Mouse (Mus musculus) R1 (cell line): ENCODE measurements around the gene Slc6a11.

ENCODE experiments used
- DNase-seq: peaks from one replicate; pipeline ENCODE4 v3.0.0-alpha.2; 2018; ENCODE audit warnings: low read depth, low spot score

Gene Slc6a11

DNA sequence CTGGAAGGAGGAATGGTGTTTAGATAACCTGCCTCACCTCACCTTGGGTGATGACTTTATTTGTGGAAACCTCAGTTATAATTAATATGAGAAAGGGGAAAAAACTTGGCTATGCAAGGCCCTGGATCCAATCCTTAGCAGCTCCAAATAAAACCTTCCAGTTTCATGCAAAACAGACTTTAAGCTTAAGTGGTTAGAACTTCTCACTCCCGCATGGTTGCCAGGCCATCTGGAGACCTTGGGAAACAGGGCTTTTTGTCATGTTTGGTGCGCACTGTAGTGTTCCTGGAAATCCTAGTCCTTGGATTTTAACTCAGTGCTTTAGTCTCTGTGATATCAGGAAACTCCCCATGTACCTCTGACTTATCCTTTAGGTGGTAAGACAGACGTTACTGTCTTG lies 47.1 kb downstream of the Slc6a11 start:
- DNase-seq: no peak

DNA sequence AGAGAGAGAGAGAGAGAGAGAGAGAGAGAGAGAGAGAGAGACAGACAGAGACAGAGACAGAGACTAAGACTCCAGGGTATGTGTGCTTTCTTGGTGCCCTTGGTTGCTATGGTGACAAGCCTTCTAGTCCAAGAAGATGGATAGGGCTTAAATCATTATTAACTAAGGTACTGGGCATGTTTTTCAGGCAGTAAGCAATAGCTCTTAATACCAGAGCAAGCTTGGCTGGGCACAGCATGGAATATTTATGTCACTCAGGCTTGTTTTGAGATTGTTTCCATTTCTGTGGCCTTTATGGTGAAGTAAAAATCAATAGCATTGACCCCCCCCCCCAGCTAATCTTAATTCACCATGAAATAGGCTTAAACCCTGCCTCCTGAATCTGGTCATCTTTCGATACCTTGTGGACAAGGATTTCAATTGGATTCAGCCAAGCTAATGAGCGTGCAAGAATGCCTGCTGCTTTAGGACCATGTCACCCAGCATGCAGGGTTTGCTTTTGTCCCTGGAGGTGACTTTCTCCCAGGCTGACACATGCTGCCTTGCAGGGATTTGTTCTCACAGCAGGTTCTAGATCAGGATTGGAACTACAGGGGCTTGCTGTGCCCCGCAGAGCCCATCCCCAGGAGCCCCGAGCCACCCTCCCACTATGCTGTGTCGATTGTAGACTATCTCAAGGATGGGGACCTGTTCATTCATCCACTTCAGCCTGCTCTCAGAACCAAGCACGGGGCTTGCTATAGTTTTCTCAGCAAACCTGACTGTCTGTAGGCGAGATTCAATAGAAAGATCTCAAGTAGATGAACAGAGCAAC lies 51.5 kb downstream of the Slc6a11 start:
- DNase-seq: no peak

DNA sequence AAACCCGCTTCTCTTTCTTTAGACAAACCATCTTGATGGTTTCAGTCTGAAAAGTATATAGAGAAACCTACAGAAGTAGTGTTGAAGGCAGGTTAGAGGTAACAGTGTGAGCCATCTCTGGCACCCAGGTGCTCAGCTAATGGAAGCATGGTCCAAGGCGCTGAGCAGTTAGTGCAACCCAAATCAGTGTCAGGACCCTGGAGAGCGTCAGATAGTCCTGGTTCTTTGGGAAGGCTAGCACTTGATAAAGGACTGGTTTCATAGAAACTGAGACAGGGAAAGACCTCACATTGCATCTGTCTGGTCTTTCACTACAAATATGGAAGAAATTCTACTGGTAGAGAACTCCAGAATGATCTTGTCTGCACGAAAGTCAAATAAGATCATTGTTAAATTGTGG lies 56.1 kb downstream of the Slc6a11 start:
- peak; percentile 44 for DNase-seq

DNA sequence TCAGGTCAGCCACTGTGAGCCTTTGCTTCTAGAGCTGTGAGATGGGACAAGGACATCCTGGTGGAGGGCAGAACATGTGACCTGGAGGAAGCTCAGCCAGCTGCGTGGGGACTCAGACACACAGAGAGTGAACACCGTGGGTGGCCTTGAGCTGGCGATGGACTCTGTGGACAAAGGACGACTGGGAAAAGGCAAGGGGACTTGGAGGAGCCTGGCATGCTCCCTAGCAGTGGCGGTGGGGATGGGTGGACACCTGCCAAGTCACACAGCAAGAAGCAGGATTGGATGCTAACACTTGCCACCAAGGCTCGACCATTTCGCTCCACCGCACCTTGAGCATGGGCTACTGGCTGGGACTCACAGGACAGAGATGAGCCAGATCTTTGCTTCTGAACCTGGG lies 57.8 kb downstream of the Slc6a11 start:
- DNase-seq: no peak

- no peak for DNase-seq
These were observed 65.0 kb downstream of the Slc6a11 start for GRCm38 (mm10) chr6:114195998-114196397.

- peak; percentile 31 for DNase-seq
These were observed 68.3 kb downstream of the Slc6a11 start for GRCm38 (mm10) chr6:114199200-114199845.

GRCm38 (mm10) chr6:114204557-114204956 lies 73.5 kb downstream of the Slc6a11 start:
- no peak for DNase-seq

DNA sequence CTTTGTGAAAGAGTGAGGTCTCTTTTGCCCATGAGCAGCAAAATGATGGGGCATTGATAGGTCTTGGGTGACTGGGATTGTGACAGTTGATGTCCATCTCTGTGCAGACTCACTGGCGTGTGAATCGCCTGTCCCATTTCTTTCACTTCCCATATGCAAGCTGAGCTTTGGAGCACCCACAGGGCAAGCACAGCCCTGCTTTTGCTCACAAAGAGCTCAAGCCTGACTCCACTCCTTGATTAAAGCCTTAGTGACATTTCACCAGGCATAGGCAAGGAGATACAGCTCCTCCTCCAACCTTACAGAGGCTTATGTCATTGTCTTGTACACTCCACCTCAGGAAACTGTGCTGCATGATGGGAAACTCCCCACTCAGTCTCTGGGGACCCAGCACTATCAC lies 77.3 kb downstream of the Slc6a11 start:
- no peak for DNase-seq

GRCm38 (mm10) chr6:114214393-114214792 lies 83.4 kb downstream of the Slc6a11 start:
- no peak for DNase-seq

GRCm38 (mm10) chr6:114216741-114217414 lies 85.8 kb downstream of the Slc6a11 start:
- no peak for DNase-seq

- DNase-seq: peak; percentile 27
These were observed 93.4 kb downstream of the Slc6a11 start for GRCm38 (mm10) chr6:114224399-114224798.

DNA sequence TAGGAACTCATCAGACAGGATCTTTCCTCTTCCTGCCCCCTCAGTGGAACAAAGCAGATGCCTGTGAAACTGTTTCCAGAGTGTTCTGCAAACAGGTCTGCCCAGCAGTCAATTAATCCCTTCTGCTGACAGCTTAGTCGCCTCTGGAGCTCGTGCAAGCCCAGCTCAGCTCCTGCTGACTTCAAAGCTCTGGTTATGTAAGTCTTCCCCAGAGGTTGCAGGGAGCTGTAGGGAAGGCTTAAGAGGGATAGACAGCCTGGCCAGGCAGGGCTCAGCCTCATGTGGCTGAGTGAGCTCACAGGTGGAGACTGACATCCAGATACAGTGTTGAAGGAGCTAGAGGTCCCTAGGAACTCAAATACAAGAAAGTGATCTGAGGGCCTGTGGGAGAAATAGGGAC lies 96.3 kb downstream of the Slc6a11 start:
- no peak for DNase-seq

GRCm38 (mm10) chr6:114228196-114228595 lies 97.2 kb downstream of the Slc6a11 start:
- no peak for DNase-seq

- no peak for DNase-seq
These were observed 108.0 kb downstream of the Slc6a11 start for GRCm38 (mm10) chr6:114238892-114239644.

DNA sequence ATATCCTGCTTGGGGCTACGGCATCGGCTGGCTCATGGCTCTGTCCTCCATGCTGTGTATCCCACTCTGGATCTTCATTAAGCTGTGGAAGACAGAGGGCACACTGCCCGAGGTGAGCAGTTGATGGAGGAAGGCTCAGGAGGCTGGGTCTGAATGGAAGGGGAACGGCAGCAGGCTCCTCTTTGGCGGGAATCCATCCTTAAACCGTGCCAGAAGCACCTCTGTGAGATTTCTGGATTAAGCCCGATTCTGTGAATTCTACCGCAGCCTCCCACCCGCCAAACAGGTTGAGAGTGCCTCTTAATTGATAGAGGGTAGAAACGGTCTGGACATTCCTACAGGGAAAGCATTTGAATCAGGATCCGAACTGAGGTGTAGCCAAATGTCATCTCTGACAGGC lies 114.6 kb downstream of the Slc6a11 start:
- DNase-seq: no peak

DNA sequence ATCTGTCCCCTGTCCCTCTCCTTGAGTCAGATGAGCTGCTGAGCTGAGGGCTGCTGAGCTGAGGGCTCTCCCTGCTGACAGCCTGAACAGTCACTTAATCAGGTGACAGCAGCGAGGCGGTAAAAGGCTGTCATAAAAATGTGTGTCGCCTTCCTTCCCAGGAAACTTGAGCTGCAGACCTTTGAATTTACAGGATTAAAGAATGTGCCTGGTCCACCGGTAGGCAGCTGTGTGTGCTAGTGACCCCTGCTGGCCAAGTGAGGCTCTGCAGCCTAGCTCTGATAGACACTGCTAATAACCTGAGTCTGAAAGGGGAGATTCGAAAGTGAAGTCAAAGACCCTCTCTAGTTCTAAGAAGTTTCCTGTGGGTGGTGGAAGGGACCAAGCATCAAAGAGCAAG lies 119.3 kb downstream of the Slc6a11 start:
- DNase-seq: peak; percentile 61

DNA sequence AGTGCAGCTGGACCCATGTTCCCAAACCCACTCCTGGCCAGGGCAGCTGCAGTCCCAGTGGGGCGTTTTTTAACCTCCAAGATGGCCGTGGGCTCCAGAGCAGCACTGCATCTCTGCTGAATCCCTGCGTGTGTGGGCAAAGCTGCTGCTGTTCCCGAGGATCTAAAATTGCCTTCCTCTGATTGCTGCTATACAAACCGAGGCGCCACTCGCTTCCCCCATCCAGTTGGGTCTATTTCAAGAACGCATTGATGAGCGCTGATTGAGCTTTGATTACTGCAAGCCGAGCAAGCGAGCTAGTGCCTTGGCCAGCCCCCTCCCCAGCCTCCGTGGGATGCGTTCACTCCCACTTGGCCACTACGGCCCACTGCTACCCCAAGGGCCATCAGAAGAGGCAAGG lies 123.9 kb downstream of the Slc6a11 start:
- no peak for DNase-seq

GRCm38 (mm10) chr6:114257762-114258361 lies 126.8 kb downstream of the Slc6a11 start:
- no peak for DNase-seq

GRCm38 (mm10) chr6:114258661-114259193 lies 127.7 kb downstream of the Slc6a11 start:
- no peak for DNase-seq

- no peak for DNase-seq
These were observed 130.6 kb downstream of the Slc6a11 start for GRCm38 (mm10) chr6:114261609-114262008.

DNA sequence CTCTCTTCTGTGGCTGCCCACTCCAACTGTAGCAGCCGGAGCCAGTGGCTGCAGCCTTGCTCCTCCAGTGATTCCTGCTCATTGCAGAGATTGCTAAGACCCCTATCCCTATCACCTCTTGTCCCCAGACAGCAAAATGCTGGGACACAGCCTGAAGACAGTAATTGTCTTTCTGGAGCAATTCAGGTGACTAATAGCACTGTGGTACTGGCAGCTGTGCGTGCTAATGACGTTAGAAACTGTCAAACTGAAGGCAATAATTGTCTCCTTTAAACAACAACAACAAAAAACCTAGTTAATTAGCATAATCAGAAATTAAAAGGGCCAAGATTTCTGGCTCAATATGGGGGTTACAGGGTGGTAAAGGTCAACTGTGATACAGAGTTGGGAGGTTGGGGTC lies 133.0 kb downstream of the Slc6a11 start:
- DNase-seq: no peak
